Mouse (Mus musculus): ENCODE data around the gene Tbrg4. TPM values are rescaled to one million over a fixed set of nuclear protein-coding genes. Genes with fewer than 3 reads are reported as not detected.
A peak's percentile ranks its signal among the peaks of the same experiment; 100 is the strongest.

The Tbrg4 gene
- total RNA-seq, 2 experiments from 2014 or later = 47.0 to 49.6 TPM

GRCm38 (mm10) chr11:6627731-6628130, 1.9 kb upstream of the Tbrg4 start:
- no peak for DNase-seq (ENCODE audit: low spot score in 2 of 2)
- intact Hi-C loops (cut with DNase I) = loop anchor here (2.0 to 5.0 kb wide), 2 partner anchors 81 to 160 kb away; partner anchors contain the start of gene Ccm2

GRCm38 (mm10) chr11:6626388-6626772, 513 bp upstream of the Tbrg4 start:
- intact Hi-C loops (cut with DNase I) = loop anchor here (2.0 to 5.0 kb wide), 2 partner anchors 80 to 159 kb away; partner anchors contain the start of gene Ccm2
- no peak for DNase-seq (ENCODE audit: low spot score in 2 of 2)

GRCm38 (mm10) chr11:6624619-6625382, 1.1 kb downstream of the Tbrg4 start:
- intact Hi-C loops (cut with DNase I) = loop anchor here (5.0 kb wide), 1 partner anchor 158 kb away; no protein-coding TSS in a partner anchor
- no peak for DNase-seq (ENCODE audit: low spot score in 2 of 2)

GRCm38 (mm10) chr11:6623704-6624103, 2.2 kb downstream of the Tbrg4 start:
- no peak for DNase-seq (ENCODE audit: low spot score in 2 of 2)
- intact Hi-C loops (cut with DNase I) = no loop called here

- intact Hi-C loops (cut with DNase I) = no loop called here
Measured at GRCm38 (mm10) chr11:6615250-6616205, 10.3 kb downstream of the Tbrg4 start.

DNA sequence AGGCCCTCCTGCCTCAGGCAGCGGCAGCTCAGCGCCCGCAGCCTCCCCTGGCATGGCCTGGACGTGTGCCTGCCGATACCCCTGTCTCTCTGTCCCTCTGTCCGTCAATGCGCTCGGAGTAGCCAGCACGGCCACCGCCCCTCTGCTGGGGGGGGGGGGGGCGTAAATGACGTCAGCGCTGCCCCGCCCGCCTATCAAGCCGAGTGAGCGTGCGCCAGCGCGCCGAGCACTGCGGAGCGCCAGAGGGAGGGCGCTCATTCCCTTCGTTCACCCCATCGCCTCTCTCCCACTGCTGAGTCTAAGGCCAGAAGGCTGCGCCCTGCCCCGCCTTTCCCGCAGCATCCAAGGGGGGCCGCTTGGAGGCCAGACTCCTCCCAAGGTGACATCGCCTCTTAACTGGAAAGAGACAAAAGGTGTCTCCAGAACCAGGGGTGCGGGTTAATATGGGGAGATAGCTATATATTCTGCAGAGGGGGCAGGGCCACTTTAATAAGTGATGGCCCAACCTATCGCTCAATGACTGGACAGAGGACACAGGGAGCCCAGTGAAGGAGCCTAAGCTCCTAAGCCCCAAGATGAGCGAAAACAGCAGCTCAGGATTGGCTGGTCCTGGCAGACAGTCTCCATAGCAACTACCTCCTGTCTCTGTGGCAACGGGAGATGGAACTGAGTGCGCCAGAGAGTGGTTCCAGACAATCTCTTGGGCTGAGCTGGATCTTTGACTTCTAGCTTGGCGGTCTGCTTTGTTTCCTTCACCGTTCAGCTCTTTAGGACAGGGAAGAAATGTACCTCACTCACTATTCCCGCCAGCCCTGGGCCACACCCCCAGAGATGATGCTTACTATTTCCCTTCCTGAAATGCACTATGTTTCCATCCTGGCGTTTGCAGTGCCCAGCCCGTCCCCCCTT, 20.1 kb downstream of the Tbrg4 start, which contains the start of gene Nacad:
TSS of gene Nacad (minus strand) at position 563 of the 909 bp plus-strand sequence.
- DNase-seq (ENCODE audit: low spot score in 2 of 2) = peak; percentile 82 to 93
- intact Hi-C loops (cut with DNase I) = loop anchor here (2.0 kb wide), 1 partner anchor 59 kb away; the partner anchor contains the start of gene Ccm2

More at GRCm38 (mm10) chr11:6615250-6616205, 10.3 kb downstream of the Tbrg4 start:
- DNase-seq (ENCODE audit: low spot score in 2 of 2) = no peak

GRCm38 (mm10) chr11:6605021-6605481, 20.8 kb downstream of the Tbrg4 start:
- peak in 1 of 2 experiments; percentile 54 for DNase-seq (ENCODE audit: low spot score in 2 of 2)

GRCm38 (mm10) chr11:6604604-6604936, 21.3 kb downstream of the Tbrg4 start:
- intact Hi-C loops (cut with DNase I) = loop anchor here (2.0 kb wide), 1 partner anchor 58 kb away; the partner anchor contains the start of gene Ccm2

More at GRCm38 (mm10) chr11:6605021-6605481, 20.8 kb downstream of the Tbrg4 start:
- intact Hi-C loops (cut with DNase I) = loop anchor here (2.0 kb wide), 1 partner anchor 58 kb away; the partner anchor contains the start of gene Ccm2

GRCm38 (mm10) chr11:6603887-6604603, 21.8 kb downstream of the Tbrg4 start:
- peak; percentile 56 to 70 for DNase-seq (ENCODE audit: low spot score in 2 of 2)
- intact Hi-C loops (cut with DNase I) = loop anchor here (2.0 kb wide), 1 partner anchor 57 kb away; the partner anchor contains the start of gene Ccm2

More at GRCm38 (mm10) chr11:6604604-6604936, 21.3 kb downstream of the Tbrg4 start:
- no peak for DNase-seq (ENCODE audit: low spot score in 2 of 2)

GRCm38 (mm10) chr11:6603224-6603623, 22.6 kb downstream of the Tbrg4 start:
- intact Hi-C loops (cut with DNase I) = no loop called here
- no peak for DNase-seq (ENCODE audit: low spot score in 2 of 2)

DNA sequence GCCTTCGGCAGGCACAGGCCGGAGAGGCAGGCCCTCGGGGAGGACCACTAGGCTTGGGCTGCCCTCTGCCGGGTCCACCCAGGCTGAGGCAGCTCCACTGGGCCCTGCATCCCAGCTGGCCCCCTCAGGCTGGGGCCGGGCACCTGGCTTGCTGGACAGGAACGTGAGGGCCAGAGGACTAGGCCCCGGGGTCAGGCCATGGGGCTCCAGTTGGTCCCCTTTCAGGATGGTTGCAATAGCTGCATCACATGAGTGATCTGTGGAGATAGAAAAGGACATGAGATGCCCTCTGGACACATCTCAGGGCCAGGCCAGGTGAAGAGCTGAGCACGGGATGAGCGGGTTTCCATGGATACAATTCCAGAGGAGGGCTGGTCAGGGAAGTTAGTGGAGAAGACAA, 23.2 kb downstream of the Tbrg4 start:
- intact Hi-C loops (cut with DNase I) = no loop called here
- no peak for DNase-seq (ENCODE audit: low spot score in 2 of 2)

GRCm38 (mm10) chr11:6601649-6602480, 24.0 kb downstream of the Tbrg4 start:
- DNase-seq (ENCODE audit: low spot score in 2 of 2) = no peak
- intact Hi-C loops (cut with DNase I) = no loop called here

GRCm38 (mm10) chr11:6600284-6600944, 25.5 kb downstream of the Tbrg4 start:
- intact Hi-C loops (cut with DNase I) = no loop called here
- DNase-seq (ENCODE audit: low spot score in 2 of 2) = no peak

- no peak for DNase-seq (ENCODE audit: low spot score in 2 of 2)
- intact Hi-C loops (cut with DNase I) = no loop called here
Measured at GRCm38 (mm10) chr11:6599831-6600230, 26.0 kb downstream of the Tbrg4 start.

DNA sequence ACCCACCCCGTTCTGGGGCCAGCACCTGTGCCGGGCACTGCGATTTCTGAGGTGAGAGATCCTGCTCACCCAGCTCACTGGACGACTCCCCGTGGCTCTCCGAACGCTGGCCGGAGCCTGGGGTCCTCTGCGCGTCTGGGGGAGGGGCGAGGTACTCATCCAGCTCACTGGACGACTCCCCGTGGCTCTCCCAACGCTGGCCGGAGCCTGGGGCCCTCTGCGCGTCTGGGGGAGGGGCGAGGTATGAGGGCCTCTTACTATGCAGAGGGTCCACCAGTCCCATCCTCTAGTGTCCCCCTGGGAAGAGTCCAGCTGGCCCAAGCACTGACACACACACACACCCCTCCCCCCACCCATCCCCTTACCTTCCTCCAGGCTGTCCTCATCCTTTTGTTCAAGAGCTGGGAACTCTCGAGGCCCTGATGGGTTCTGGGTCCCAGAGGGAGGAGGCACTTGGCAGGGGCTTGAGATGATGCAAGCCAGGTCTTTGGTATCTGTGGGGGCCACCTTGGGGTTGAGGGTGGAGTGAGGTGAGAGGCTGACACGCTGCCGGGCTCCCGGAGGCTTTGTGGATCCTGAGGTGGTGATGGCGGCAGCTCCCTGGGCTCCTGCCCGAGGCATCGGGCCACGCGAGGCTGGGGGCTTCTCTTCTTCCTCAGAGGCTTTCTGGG, 26.7 kb downstream of the Tbrg4 start:
- intact Hi-C loops (cut with DNase I) = no loop called here
- no peak for DNase-seq (ENCODE audit: low spot score in 2 of 2)

GRCm38 (mm10) chr11:6598191-6598889, 27.5 kb downstream of the Tbrg4 start:
- intact Hi-C loops (cut with DNase I) = no loop called here
- DNase-seq (ENCODE audit: low spot score in 2 of 2) = no peak
